12 mouse cellular contexts compared by ENCODE assay signal in the genomic region with DNA sequence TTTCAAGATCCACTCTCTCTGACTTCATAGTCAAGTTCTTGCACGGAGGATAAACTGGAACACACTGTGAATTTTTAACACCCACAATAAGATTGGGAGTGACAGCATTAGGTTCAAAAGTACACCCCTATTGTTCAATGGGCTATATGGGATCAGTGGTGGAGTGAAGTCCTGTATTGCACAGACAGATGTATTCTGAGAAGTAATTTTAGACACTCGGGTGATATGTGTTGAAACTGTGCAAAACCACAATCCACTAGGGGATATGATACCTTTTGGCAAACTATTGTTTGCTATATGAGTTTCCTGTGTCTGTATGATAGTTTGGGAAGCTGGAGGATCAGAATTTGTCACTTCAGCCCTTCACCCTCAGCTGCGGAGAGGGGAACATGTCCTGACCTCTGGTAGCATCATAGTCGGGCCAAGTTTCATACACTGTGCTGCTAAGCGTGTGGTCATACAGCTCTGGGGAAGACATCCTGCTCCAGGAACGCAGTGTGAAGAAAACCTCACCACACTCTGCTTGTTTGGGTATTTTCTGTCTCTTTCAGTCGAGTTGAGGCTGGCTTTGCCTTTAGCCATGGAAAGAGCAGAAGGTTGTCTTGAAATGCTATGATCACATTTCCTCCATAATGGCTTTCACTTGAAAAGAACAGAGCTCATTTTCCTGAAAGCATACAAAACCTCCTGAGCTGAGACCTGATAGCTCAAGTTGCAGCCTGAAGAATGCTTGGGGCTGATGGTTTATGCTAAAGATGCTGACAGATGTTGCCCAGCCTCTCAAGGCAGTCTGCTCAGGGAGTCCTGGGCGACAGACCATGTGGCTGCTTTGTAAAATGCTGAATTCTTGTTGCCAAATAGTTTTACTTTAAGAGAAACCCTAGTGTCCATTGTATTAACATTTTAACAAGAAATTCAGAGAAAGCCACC.
DNase-seq lines count a peak whose midpoint lies in the region; ATAC-seq and TF ChIP-seq lines count a peak whose summit lies in the region.
"Had no signal": no experiment of that assay in that cellular context is flagged by ENCODE, and none has a peak within 500 bp of the region (broad histone marks: within the 10 kb centered on the region; RNA-seq: fewer than 3 reads in every experiment).

No protein-coding gene starts in this region.

- WGBS in kidney, embryonic 14.5 days = 64% methylated on average over 8 of the region's 8 CpGs
- WGBS in kidney, adult 2 months = 54% methylated on average over 8 of the region's 8 CpGs
- WGBS in limb, embryonic 14.5 days = 45% methylated on average over 8 of the region's 8 CpGs

- H3K4me1 ChIP-seq in kidney, embryonic 14.5 days (ENCODE audit: control insufficient read depth, insufficient read depth, low read length) = peaks cover 17% of the 10 kb centered on the region; the same call in 1 of the 2 replicates
- H3K4me1 ChIP-seq in kidney, adult 2 months (ENCODE audit: control insufficient read depth, insufficient read depth, low read length) = 0 out of 2 replicates have a peak, but pooled peaks cover 5% of the 10 kb centered on the region
- peaks cover 49% of the 10 kb centered on the region for H3K4me1 ChIP-seq in limb, embryonic 14.5 days (ENCODE audit: control insufficient read depth, insufficient read depth, low read length)
- H3K4me1 ChIP-seq: forebrain, embryonic 12.5 days had no signal

- no peak for TF ChIP-seq CTCF in kidney, adult 2 months (conservative IDR thresholded peaks at IDR 0.05; ENCODE audit: insufficient read depth, insufficient read length, low read depth, low read length)

- H3K4me3 ChIP-seq in kidney, embryonic 14.5 days (ENCODE audit: low read length) = no peak overlapping the region
- no peak overlapping the region for H3K4me3 ChIP-seq in kidney, adult 2 months (ENCODE audit: insufficient read depth, low read depth, low read length)
- H3K4me3 ChIP-seq in limb, embryonic 14.5 days (replicated peaks; ENCODE audit: low read length) = no peak overlapping the region
- H3K4me3 ChIP-seq: forebrain, embryonic 12.5 days had no signal

- DNase-seq in kidney, adult 2 months = no peak
- DNase-seq in embryo, embryonic 10.5 days (ENCODE audit: low spot score) = peak; percentile 69
- peak; percentile 52 for DNase-seq in forelimb bud, embryonic 11.5 days (ENCODE audit: low read depth, low spot score)
- peak; percentile 56 for DNase-seq in limb, embryonic 14.5 days (ENCODE audit: low spot score)
- no peak for DNase-seq in cerebellum, adult 9-11 months
- no peak for DNase-seq in frontal cortex, postnatal 36 days (ENCODE audit: low spot score in 2 of 2)
- DNase-seq: adrenal gland, adult 8-10 months; cerebellum, adult 11-12 months; liver, postnatal 0 days; thymus, adult 2 months had no signal

- H3K27ac ChIP-seq in kidney, embryonic 14.5 days (ENCODE audit: low read depth, low read length) = peak overlapping the region; percentile 14; the same call in 1 of the 2 replicates
- H3K27ac ChIP-seq in kidney, adult 2 months (ENCODE audit: insufficient read depth, low read depth, low read length) = no peak overlapping the region
- peak overlapping the region; percentile 88 for H3K27ac ChIP-seq in limb, embryonic 14.5 days (replicated peaks; ENCODE audit: low read depth, low read length)
- H3K27ac ChIP-seq: forebrain, embryonic 12.5 days had no signal

- no peak overlapping the region for H3K4me2 ChIP-seq in kidney, embryonic 14.5 days (replicated peaks; ENCODE audit: low read depth, low read length)
- H3K4me2 ChIP-seq in limb, embryonic 14.5 days (replicated peaks; ENCODE audit: low read depth, low read length, severe bottlenecking) = no peak overlapping the region
- H3K4me2 ChIP-seq: forebrain, embryonic 12.5 days had no signal

- no peaks in the 10 kb centered on the region for H3K36me3 ChIP-seq in kidney, embryonic 14.5 days (ENCODE audit: control insufficient read depth, insufficient read depth, low read length)
- no peaks in the 10 kb centered on the region for H3K36me3 ChIP-seq in kidney, adult 2 months (ENCODE audit: control insufficient read depth, insufficient read depth, low read length)
- H3K36me3 ChIP-seq in limb, embryonic 14.5 days (ENCODE audit: control insufficient read depth, insufficient read depth, low read length) = no peaks in the 10 kb centered on the region
- H3K36me3 ChIP-seq: forebrain, embryonic 12.5 days had no signal

- TF ChIP-seq POLR2A in kidney, adult 2 months (IDR thresholded peaks at IDR 0.05; ENCODE audit: low read depth, low read length) = no peak
- no peak for TF ChIP-seq POLR2A in limb, embryonic 14.5 days (IDR thresholded peaks at IDR 0.05; ENCODE audit: borderline replicate concordance, extremely low read depth, insufficient read depth, insufficient read length)

- no peaks in the 10 kb centered on the region for H3K9me3 ChIP-seq in kidney, embryonic 14.5 days (ENCODE audit: control insufficient read depth, low read length)
- H3K9me3 ChIP-seq in limb, embryonic 14.5 days (ENCODE audit: control insufficient read depth, low read length) = no peaks in the 10 kb centered on the region
- H3K9me3 ChIP-seq: forebrain, embryonic 12.5 days had no signal

- peak; percentile 38; the same call in 1 of the 2 replicates for ATAC-seq in kidney, embryonic 14.5 days (ENCODE audit: low FRiP score, low TSS enrichment)
- ATAC-seq in limb, embryonic 14.5 days (ENCODE audit: low FRiP score, low read depth) = peak; percentile 82
- ATAC-seq: liver, postnatal 0 days had no signal

- H3K9ac ChIP-seq in kidney, embryonic 14.5 days (ENCODE audit: low read depth, low read length) = no peak overlapping the region
- peak overlapping the region; percentile 13; the same call in 1 of the 2 replicates for H3K9ac ChIP-seq in limb, embryonic 14.5 days (ENCODE audit: low read depth, low read length, severe bottlenecking)
- H3K9ac ChIP-seq: forebrain, embryonic 12.5 days; liver, postnatal 0 days had no signal

- no peaks in the 10 kb centered on the region for H3K27me3 ChIP-seq in kidney, embryonic 14.5 days (ENCODE audit: control insufficient read depth, insufficient read depth, low read length)
- no peaks in the 10 kb centered on the region for H3K27me3 ChIP-seq in kidney, adult 2 months (replicated peaks; ENCODE audit: control insufficient read depth, insufficient read depth, low read length)
- no peaks in the 10 kb centered on the region for H3K27me3 ChIP-seq in limb, embryonic 14.5 days (ENCODE audit: control insufficient read depth, insufficient read depth, low read length)
- H3K27me3 ChIP-seq: forebrain, embryonic 12.5 days had no signal

Comparison
In these comparisons a context has a peak if more than half of its experiments do, and no peak if none do; other contexts are left out.
1. DNase-seq: peak in embryo, embryonic 10.5 days (single experiment), forelimb bud, embryonic 11.5 days (single experiment) and limb, embryonic 14.5 days (single experiment); none in kidney, adult 2 months (single experiment), cerebellum, adult 9-11 months (single experiment) and frontal cortex, postnatal 36 days (0 of 2).